Mouse (Mus musculus) heart, embryonic 16.5 days (tissue): ENCODE measurements around the gene Arv1. TPM values are rescaled to one million over a fixed set of nuclear protein-coding genes. Genes with fewer than 3 reads are reported as not detected.

Source experiments
- ATAC-seq: fragments of 200-750 bp; cut with Nextera tagmentation; replicated peaks from 2 replicates; pipeline ENCODE4 v1.8.0; 2017; ENCODE audit warnings: moderate number of reproducible peaks; ENCODE audit not compliant: insufficient read depth, low FRiP score; ENCODE audit errors: extremely low read depth
- H3K27ac ChIP-seq: fragments of 300-500 bp; sonication (generic); 2 replicates; pipeline ENCODE4 v1.5.1; 2014; ENCODE audit warnings: mild to moderate bottlenecking, low read length, control low read depth, moderate library complexity
- H3K27me3 ChIP-seq: fragments of 300-500 bp; sonication (generic); 2 replicates; pipeline ENCODE4 v1.6.1; 2014; ENCODE audit warnings: low read length, mixed read lengths; ENCODE audit not compliant: control insufficient read depth, insufficient read depth
- H3K36me3 ChIP-seq: fragments of 300-500 bp; sonication (generic); 2 replicates; pipeline ENCODE4 v1.6.1; 2014; ENCODE audit not compliant: control insufficient read depth, insufficient read depth
- H3K4me1 ChIP-seq: fragments of 300-500 bp; sonication (generic); 2 replicates; pipeline ENCODE4 v1.6.1; 2014; ENCODE audit warnings: low read length, mixed read lengths; ENCODE audit not compliant: control insufficient read depth, insufficient read depth
- H3K4me2 ChIP-seq: fragments of 300-500 bp; sonication (generic); 2 replicates; pipeline ENCODE4 v1.6.1; 2014; ENCODE audit warnings: low read depth, mild to moderate bottlenecking, control low read depth, low read length
- H3K4me3 ChIP-seq: fragments of 300-500 bp; sonication (generic); 2 replicates; pipeline ENCODE4 v1.5.1; 2014; ENCODE audit warnings: mild to moderate bottlenecking, control low read depth, low read length
- H3K9ac ChIP-seq: fragments of 300-500 bp; sonication (generic); 2 replicates; pipeline ENCODE4 v1.6.1; 2014; ENCODE audit warnings: low read length, control low read depth
- H3K9me3 ChIP-seq: fragments of 300-500 bp; sonication (generic); replicated peaks from 2 replicates; pipeline ENCODE4 v1.6.1; 2016; ENCODE audit warnings: low read length; ENCODE audit not compliant: control insufficient read depth
- WGBS: fragments of 180-500 bp; shearing (Covaris S2); extraction: QIAGEN DNeasy Blood & Tissue Kit; methylation state at CpG from one replicate; pipeline ENCODE4 v1.1.7; 2014; 5-methylcytosine and 5-hydroxymethylcytosine counted together
- polyA plus RNA-seq: library from polyadenylated mRNA; unstranded; fragments of >200 nt; fragmentation: Nextera tagmentation; extraction: Ambion mirVana; gene quantifications from 2 replicates; pipeline ENCODE4 v1.2.1, GENCODE M21; 2015

The Arv1 gene
- 15.8 and 16.0 TPM in 2 replicates for polyA plus RNA-seq

DNA sequence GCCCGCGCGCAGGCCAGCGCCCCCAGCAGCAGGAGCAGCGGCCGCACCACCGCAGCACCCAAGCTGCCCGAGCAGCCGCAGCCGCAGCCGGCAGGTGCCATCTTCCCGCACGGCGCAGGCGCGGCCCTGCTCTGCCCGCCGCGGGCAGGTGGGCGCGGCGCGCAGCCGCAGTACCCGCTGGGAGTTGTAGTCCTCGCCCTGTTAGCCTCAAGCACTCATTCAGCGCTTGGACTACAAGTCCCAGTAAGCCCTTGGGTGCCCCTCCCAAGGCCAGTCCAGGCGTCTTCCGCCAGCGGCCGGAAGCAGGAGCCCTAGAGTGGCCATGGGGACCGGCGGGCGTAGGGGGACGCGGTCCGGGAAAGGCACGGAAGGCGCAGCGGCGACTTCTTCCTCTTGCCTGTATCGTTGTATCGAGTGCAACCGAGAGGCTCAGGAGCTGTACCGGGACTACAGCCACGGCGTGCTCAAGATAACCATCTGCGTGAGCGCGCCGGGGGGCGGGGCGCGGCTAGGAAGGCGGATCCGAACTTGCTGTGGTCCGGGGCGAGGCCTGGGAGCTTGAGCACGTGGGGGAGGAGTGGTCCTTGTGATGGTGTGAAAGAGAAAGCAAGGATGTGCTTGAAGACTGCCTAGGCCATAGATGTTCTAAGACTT lies at the start of gene Arv1, which contains the start of gene Ttc13:
TSS of gene Arv1 (plus strand) at position 278 of the 654 bp plus-strand sequence.
TSS of gene Ttc13 (minus strand) at position 122 of the 654 bp plus-strand sequence.
- Histone ChIP-seq H3K4me3 (peak within 1 kb of the TSS; percentile 93), H3K27ac (peak within 1 kb of the TSS; percentile 73), H3K4me1 (peaks cover 21% of the 10 kb centered on the region), H3K9me3 (no peaks in the 10 kb centered on the region), H3K36me3 (peaks cover 4% of the 10 kb centered on the region; the same call in 1 of the 2 replicates), H3K27me3 (no peaks in the 10 kb centered on the region), H3K9ac (peak within 1 kb of the TSS; percentile 94), H3K4me2 (peak within 1 kb of the TSS; percentile 95)
- ATAC-seq = peak; percentile 100
- 1% methylated on average over 57 of the region's 59 CpGs for WGBS

DNA sequence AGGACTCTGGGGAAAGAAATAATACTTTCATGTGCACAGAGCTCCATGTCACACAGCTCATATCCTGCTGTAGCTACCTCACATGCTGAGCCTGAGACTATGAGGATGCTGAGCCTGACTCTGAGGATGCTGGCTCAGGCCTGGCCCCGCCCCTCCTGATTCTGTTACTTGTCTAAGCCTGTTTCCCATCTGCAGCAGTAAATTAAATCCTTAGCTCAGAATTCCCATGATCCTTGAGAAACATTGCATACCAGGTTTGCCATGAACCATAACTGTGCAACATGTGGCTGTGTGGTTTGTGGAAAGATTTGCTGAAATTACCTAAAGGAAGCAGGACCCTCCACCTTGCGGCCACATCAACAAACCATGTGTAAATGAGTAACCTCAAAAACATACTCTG lies 49.6 kb upstream of the Arv1 start:
- 96% methylated on average over 2 of the region's 2 CpGs for WGBS
- H3K4me2 ChIP-seq = no peak overlapping the region
- no peak overlapping the region for H3K9ac ChIP-seq
- no peak overlapping the region for H3K27ac ChIP-seq
- 0 out of 2 replicates have a peak, but pooled peaks cover 1% of the 10 kb centered on the region for H3K4me1 ChIP-seq
- no peaks in the 10 kb centered on the region; the same call in 1 of the 2 replicates for H3K36me3 ChIP-seq
- ATAC-seq = no peak
- no peaks in the 10 kb centered on the region for H3K27me3 ChIP-seq
- H3K9me3 ChIP-seq = no peaks in the 10 kb centered on the region
- H3K4me3 ChIP-seq = no peak overlapping the region

DNA sequence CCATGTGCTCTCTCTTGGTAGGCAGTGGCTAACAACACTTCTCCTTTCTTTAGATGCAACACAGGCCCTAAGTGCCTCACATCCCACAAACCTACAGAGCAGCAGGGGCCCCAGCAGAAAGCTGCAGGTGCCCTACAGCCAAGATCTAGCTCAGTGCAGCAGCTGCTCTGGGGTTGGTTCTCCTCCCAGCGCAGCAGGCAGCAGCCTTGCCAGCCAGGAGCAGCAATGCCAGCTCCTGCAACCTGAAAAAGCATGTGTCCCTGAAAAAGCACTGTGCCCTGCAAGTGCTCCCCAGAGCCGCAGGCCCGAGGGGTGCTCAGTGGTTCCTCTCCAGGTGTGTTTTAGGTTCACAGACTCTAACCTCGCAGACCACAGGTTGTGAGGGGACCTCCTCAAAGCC lies 45.3 kb upstream of the Arv1 start:
- H3K4me2 ChIP-seq = no peak overlapping the region
- no peaks in the 10 kb centered on the region for H3K27me3 ChIP-seq
- peaks cover 12% of the 10 kb centered on the region for H3K36me3 ChIP-seq
- 91% methylated on average over 4 of the region's 4 CpGs for WGBS
- H3K9ac ChIP-seq = no peak overlapping the region
- H3K4me1 ChIP-seq = 0 out of 2 replicates have a peak, but pooled peaks cover 2% of the 10 kb centered on the region
- H3K27ac ChIP-seq = no peak overlapping the region
- no peaks in the 10 kb centered on the region for H3K9me3 ChIP-seq
- no peak overlapping the region for H3K4me3 ChIP-seq
- ATAC-seq = no peak

DNA sequence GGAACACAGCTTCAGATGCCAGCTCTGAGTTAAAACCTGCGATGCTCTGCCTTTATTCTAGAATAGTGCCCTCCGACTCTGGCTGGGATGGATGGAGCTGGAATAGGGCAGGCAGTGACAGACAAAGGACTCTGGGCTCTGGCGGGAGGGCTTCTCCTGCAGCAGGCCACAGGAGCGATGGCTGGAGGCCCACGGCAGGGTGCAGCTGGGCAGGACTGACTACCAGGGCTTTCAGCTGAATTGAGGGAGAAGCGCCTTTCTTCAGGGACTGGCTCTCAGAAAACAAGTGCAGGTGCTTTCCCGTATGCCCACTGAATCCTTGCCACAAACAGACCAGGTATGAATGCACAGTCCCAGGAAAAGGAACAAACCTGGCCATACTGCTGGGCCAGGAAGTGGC lies 44.9 kb upstream of the Arv1 start:
- no peak for ATAC-seq
- Histone ChIP-seq H3K9me3 (no peaks in the 10 kb centered on the region), H3K27me3 (no peaks in the 10 kb centered on the region), H3K9ac (peak overlapping the region; percentile 22), H3K4me1 (0 out of 2 replicates have a peak, but pooled peaks cover 2% of the 10 kb centered on the region), H3K4me2 (no peak overlapping the region), H3K36me3 (peaks cover 14% of the 10 kb centered on the region), H3K27ac (no peak overlapping the region), H3K4me3 (no peak overlapping the region)
- 89% methylated on average over 7 of the region's 7 CpGs for WGBS

DNA sequence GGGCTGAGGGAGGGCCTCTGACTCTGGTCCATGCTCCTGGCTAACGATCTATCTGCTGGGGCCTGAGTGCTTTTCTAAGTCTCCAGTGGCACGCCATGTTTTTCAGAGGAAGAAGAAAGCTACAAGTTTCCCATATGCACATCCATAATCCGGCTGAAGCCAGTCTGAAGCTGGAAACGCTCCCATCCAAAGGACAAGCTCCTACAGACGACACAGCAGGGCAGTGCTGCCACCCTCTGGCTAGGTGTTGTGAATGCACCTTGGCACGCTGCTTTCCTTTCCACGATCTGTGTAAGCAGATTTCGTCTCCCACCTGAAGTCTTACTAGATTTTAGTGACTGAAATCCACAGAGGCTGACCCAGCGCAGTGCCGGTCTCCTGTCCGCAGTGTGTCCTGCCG lies 44.5 kb upstream of the Arv1 start:
- 41% methylated on average over 12 of the region's 12 CpGs for WGBS
- H3K9me3 ChIP-seq = no peaks in the 10 kb centered on the region
- H3K36me3 ChIP-seq = peaks cover 14% of the 10 kb centered on the region
- 0 out of 2 replicates have a peak, but pooled peaks cover 2% of the 10 kb centered on the region for H3K4me1 ChIP-seq
- H3K4me2 ChIP-seq = no peak overlapping the region
- no peak overlapping the region for H3K4me3 ChIP-seq
- peak overlapping the region; percentile 22 for H3K9ac ChIP-seq
- H3K27me3 ChIP-seq = no peaks in the 10 kb centered on the region
- H3K27ac ChIP-seq = no peak overlapping the region
- peak; percentile 81 for ATAC-seq

DNA sequence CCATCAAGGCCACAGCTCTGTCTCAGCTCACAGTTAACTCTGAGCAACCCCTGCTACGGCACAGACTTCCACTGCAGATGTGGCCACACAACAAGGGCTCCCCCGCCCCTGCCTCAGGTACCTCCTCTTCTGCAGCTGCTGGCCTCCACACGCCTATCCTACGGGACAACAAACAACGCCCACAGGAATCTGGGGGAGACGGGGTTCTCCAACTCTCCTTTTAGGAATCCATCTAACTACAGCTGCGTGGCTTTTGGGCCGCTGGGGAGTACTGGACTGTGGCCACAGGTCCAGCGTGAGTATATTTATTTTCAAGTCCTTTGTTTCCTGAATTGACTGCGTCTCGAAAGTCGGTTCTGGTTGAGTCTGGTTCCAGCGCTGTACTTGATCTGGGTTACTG lies 43.7 kb upstream of the Arv1 start:
- no peak overlapping the region for H3K4me3 ChIP-seq
- 0 out of 2 replicates have a peak, but pooled peaks cover 2% of the 10 kb centered on the region for H3K4me1 ChIP-seq
- no peak overlapping the region for H3K9ac ChIP-seq
- WGBS = 93% methylated on average over 13 of the region's 13 CpGs
- H3K4me2 ChIP-seq = no peak overlapping the region
- peaks cover 20% of the 10 kb centered on the region for H3K36me3 ChIP-seq
- ATAC-seq = no peak
- H3K27me3 ChIP-seq = no peaks in the 10 kb centered on the region
- H3K27ac ChIP-seq = no peak overlapping the region
- no peaks in the 10 kb centered on the region for H3K9me3 ChIP-seq

DNA sequence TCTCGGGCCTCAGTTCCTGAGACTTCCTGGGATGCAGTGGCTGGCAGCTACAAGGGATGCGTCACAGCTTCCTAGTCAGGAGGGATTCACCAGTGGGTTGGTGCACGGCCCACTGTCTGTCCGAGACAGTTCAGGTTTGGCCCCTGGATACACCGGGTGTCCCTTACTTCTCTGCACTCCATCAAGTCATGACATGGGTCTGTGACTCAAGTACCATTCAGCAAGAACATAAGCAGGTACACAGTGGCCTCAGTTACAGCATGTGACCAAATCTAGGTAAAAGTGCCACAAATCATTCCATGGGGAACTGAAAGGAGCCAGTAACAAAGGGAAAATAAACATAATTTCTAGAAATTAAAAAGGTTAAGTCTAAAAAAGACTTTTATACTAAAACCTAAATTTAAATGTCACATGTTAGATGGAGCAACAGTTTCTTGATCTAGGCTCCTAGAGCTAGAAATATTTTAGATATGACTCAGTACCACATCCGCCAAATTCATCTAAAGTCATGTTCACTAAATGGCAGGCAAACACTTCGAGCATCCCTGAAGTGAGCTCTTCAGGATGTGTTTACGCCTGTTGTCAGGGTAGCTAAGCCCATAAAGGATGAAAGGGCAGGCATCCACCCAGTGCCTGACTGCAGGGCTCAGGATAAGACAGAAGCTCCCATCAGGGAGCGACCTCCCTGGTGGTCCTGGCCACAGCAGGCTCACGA lies 40.7 kb upstream of the Arv1 start:
- no peak overlapping the region for H3K9ac ChIP-seq
- H3K36me3 ChIP-seq = peaks cover 32% of the 10 kb centered on the region
- no peak overlapping the region for H3K27ac ChIP-seq
- H3K9me3 ChIP-seq = no peaks in the 10 kb centered on the region
- H3K4me1 ChIP-seq = 0 out of 2 replicates have a peak, but pooled peaks cover 2% of the 10 kb centered on the region
- 80% methylated on average over 10 of the region's 10 CpGs for WGBS
- no peak for ATAC-seq
- no peaks in the 10 kb centered on the region for H3K27me3 ChIP-seq
- H3K4me2 ChIP-seq = no peak overlapping the region
- H3K4me3 ChIP-seq = no peak overlapping the region

DNA sequence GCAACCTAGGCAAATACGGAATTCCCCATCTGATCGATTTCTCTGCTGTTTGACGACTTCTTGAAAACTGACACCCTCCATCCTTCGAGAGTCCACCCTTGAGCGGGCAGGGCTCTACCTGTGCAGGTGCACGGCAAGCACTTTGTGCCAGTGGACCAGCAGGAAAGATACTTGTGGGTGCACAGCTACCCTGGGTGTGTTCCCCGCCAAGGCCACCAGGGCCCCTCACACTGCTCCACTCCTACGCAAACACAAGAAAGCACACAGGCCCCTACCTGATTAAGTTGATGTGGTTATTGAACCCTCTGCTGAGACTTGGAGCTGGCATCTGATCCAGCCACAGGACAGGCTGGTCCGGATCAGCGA lies 40.2 kb upstream of the Arv1 start:
- no peak overlapping the region for H3K27ac ChIP-seq
- no peaks in the 10 kb centered on the region for H3K9me3 ChIP-seq
- no peak overlapping the region for H3K4me3 ChIP-seq
- WGBS = 77% methylated on average over 10 of the region's 10 CpGs
- no peak overlapping the region for H3K9ac ChIP-seq
- no peaks in the 10 kb centered on the region for H3K27me3 ChIP-seq
- no peak overlapping the region for H3K4me2 ChIP-seq
- ATAC-seq = no peak
- 0 out of 2 replicates have a peak, but pooled peaks cover 2% of the 10 kb centered on the region for H3K4me1 ChIP-seq
- peaks cover 32% of the 10 kb centered on the region for H3K36me3 ChIP-seq

DNA sequence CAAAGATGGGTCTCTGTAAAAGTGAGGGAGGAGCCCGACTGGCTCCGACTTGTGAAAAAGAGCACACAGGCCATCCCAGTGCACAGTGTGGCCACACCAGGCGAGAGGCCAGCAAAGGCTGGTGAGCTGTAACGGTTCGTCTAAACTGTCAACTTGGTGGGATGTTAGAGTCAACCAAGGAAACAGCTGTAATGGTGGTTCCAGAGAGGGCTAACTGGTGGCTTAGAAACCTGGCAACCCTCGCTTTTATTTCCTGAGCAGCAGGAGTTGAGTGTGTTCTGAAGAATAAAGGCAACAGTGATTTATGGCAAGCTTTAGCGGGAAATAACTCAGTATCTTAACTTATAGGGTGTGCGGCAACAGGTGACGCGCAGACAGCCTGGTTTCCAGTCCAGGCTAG lies 39.7 kb upstream of the Arv1 start:
- no peaks in the 10 kb centered on the region for H3K9me3 ChIP-seq
- peaks cover 32% of the 10 kb centered on the region for H3K36me3 ChIP-seq
- ATAC-seq = no peak
- H3K27me3 ChIP-seq = no peaks in the 10 kb centered on the region
- 93% methylated on average over 10 of the region's 10 CpGs for WGBS
- H3K4me3 ChIP-seq = no peak overlapping the region
- 0 out of 2 replicates have a peak, but pooled peaks cover 2% of the 10 kb centered on the region for H3K4me1 ChIP-seq
- no peak overlapping the region for H3K4me2 ChIP-seq
- no peak overlapping the region for H3K9ac ChIP-seq
- H3K27ac ChIP-seq = no peak overlapping the region
